Mouse (Mus musculus) kidney, postnatal 0 days (tissue): ENCODE measurements around the gene C1ql2. TPM values are rescaled to one million over a fixed set of nuclear protein-coding genes. Genes with fewer than 3 reads are reported as not detected.

Experiments
- ATAC-seq: fragments of 200-750 bp; cut with Nextera tagmentation; replicated peaks from 2 replicates; pipeline ENCODE4 v1.8.0; 2017; ENCODE audit warnings: low read depth, moderate number of reproducible peaks, moderate TSS enrichment, moderate library complexity; ENCODE audit not compliant: low FRiP score
- DNase-seq: peaks from one replicate; pipeline ENCODE4 v3.0.0-alpha.2; 2016; ENCODE audit warnings: low spot score
- H3K27ac ChIP-seq: fragments of 300-500 bp; sonication (generic); 2 replicates; pipeline ENCODE4 v1.5.1; 2014; ENCODE audit warnings: mild to moderate bottlenecking
- H3K27me3 ChIP-seq: fragments of 300-500 bp; sonication (generic); 2 replicates; pipeline ENCODE4 v1.6.1; 2014; ENCODE audit warnings: low read length, mixed read lengths; ENCODE audit not compliant: insufficient read depth
- H3K36me3 ChIP-seq: fragments of 300-500 bp; sonication (generic); 2 replicates; pipeline ENCODE4 v1.6.1; 2014; ENCODE audit warnings: low read length, mixed read lengths; ENCODE audit not compliant: insufficient read depth
- H3K4me1 ChIP-seq: fragments of 300-500 bp; sonication (generic); replicated peaks from 2 replicates; pipeline ENCODE4 v1.6.1; 2014; ENCODE audit warnings: antibody characterized with exemption, low read length, mixed read lengths; ENCODE audit not compliant: insufficient read depth
- H3K4me2 ChIP-seq: fragments of 300-500 bp; sonication (generic); 2 replicates; pipeline ENCODE4 v1.6.1; 2014; ENCODE audit warnings: mild to moderate bottlenecking, low read length, moderate library complexity, mixed read lengths
- H3K4me3 ChIP-seq: fragments of 300-500 bp; sonication (generic); replicated peaks from 2 replicates; pipeline ENCODE4 v1.5.1; 2014; ENCODE audit warnings: low read depth, low read length
- H3K9ac ChIP-seq: fragments of 300-500 bp; sonication (generic); 2 replicates; pipeline ENCODE4 v1.6.1; 2014; ENCODE audit warnings: low read depth, low read length
- H3K9me3 ChIP-seq: fragments of 300-500 bp; sonication (generic); replicated peaks from 2 replicates; pipeline ENCODE4 v1.6.1; 2016; ENCODE audit warnings: low read length, inconsistent platforms, mixed read lengths
- CTCF ChIP-seq: IDR thresholded peaks from 2 replicates; pipeline ENCODE4 v1.5.1; 2016; ENCODE audit warnings: antibody characterized with exemption, low read depth, mild to moderate bottlenecking, moderate library complexity
- WGBS: fragments of 180-500 bp; shearing (Covaris S2); extraction: QIAGEN DNeasy Blood & Tissue Kit; methylation state at CpG from one replicate; pipeline ENCODE4 v1.1.7; 2014; 5-methylcytosine and 5-hydroxymethylcytosine counted together
- polyA plus RNA-seq: library from polyadenylated mRNA; unstranded; fragments of >200 nt; fragmentation: Nextera tagmentation; extraction: Ambion mirVana; gene quantifications from 2 replicates; pipeline ENCODE4 v1.2.1, GENCODE M21; 2015

C1ql2 gene
- polyA plus RNA-seq, 1 experiment from 2014 or later, result 0.09 TPM

- Histone ChIP-seq H3K9ac (no peak overlapping the region), H3K27me3 (peaks cover 59% of the 10 kb centered on the region), H3K4me2 (peak overlapping the region; percentile 51), H3K4me1 (peaks cover 4% of the 10 kb centered on the region; the same call in 1 of the 2 replicates), H3K9me3 (no peaks in the 10 kb centered on the region), H3K4me3 (peak overlapping the region; percentile 21), H3K27ac (no peak overlapping the region), H3K36me3 (no peaks in the 10 kb centered on the region)
- peak; percentile 15; the same call in 1 of the 2 replicates for TF ChIP-seq CTCF
- DNase-seq (peak; percentile 40), ATAC-seq (no peak)
- WGBS, result under 1% methylated on average over 34 of the region's 34 CpGs
These were observed 2.0 kb downstream of the C1ql2 start for GRCm38 (mm10) chr1:120342371-120342821.

GRCm38 (mm10) chr1:120345001-120345400 is 4.6 kb downstream of the C1ql2 start:
- H3K27me3 ChIP-seq, result peaks cover 41% of the 10 kb centered on the region
- no peaks in the 10 kb centered on the region for H3K9me3 ChIP-seq
- no peaks in the 10 kb centered on the region for H3K36me3 ChIP-seq
- WGBS, result 22% methylated on average over 7 of the region's 7 CpGs
- H3K4me1 ChIP-seq, result peaks cover 4% of the 10 kb centered on the region; the same call in 1 of the 2 replicates
- no peak overlapping the region for H3K9ac ChIP-seq
- no peak for TF ChIP-seq CTCF
- H3K27ac ChIP-seq, result no peak overlapping the region
- ATAC-seq (no peak), DNase-seq (no peak)
- no peak overlapping the region for H3K4me3 ChIP-seq
- H3K4me2 ChIP-seq, result no peak overlapping the region

DNA sequence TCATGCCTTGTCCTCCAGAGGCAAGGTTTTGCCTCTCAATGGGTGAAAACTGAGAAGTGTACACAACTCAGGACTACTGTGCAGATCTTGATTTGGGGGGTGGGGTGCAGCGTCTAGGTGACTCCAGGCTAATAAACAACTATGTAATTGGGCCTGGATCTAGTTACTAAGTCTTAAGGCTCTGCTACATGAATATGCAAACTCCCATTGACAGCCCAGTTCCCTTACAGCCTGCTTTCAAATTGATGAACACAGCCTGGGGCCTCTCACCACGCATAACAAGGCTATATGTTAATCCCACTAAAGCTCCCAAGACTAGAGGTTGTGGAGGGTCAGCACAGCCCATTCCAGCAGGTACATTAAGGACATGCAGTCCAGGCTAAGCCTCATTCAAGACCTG is 14.0 kb downstream of the C1ql2 start:
- Histone ChIP-seq H3K4me2 (no peak overlapping the region), H3K9me3 (no peaks in the 10 kb centered on the region)
- 27% methylated on average over 2 of the region's 2 CpGs for WGBS

DNA sequence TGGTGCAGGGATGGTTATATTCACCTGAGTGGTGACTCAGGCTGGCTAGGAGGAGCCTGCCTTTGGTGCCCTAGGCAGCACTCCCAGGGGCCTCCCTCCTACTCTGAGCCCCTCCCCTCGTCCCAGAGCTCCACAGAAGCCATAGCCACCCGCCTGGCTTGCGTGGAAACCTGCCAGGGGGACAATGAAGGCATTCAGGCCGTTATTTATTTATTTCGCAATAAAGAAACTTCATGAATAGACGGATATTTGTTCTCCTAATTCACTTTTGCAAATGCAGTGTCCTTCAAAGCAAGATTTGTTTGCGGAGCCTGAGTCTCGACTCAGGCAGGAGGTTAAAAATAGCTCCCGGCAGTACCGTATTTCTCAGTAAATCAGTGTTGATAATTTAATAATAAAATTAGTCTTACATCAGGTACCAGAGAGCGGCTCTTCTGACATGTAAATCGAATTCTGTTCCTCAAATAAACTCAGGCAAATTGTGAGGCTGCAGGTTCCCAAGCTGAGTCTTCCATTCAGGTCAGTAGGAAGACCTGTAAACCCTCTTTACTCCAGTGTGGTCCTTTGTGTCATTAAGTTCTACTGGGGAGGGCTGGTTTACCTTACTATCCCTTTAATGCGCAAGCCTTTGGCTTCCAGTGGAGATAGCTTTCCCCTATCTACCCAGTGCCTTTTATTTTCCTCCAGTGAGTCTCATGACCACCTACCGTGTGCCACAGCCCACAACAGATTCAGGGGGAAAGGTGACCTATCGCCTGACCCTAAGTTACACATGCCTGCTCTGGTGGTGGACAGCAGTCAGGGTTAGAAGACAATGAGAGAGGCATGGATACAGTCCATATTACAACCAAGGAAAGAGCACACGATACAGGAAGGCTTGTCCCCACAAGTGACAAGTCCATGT is 17.2 kb downstream of the C1ql2 start:
- H3K9me3 ChIP-seq, result no peaks in the 10 kb centered on the region
- ATAC-seq (no peak), DNase-seq (peak; percentile 16)
- no peaks in the 10 kb centered on the region for H3K4me1 ChIP-seq
- TF ChIP-seq CTCF, result no peak
- no peaks in the 10 kb centered on the region for H3K36me3 ChIP-seq
- no peak overlapping the region for H3K27ac ChIP-seq
- peak overlapping the region; percentile 38 for H3K4me2 ChIP-seq
- WGBS, result 14% methylated on average over 16 of the region's 16 CpGs
- no peaks in the 10 kb centered on the region for H3K27me3 ChIP-seq
- H3K9ac ChIP-seq, result no peak overlapping the region
- H3K4me3 ChIP-seq, result no peak overlapping the region

More for the DNA sequence above, 14.0 kb downstream of the C1ql2 start:
- H3K27me3 ChIP-seq, result no peaks in the 10 kb centered on the region
- H3K27ac ChIP-seq, result no peak overlapping the region
- ATAC-seq (no peak), DNase-seq (no peak)
- H3K4me3 ChIP-seq, result no peak overlapping the region
- no peak overlapping the region for H3K9ac ChIP-seq
- H3K36me3 ChIP-seq, result no peaks in the 10 kb centered on the region
- TF ChIP-seq CTCF, result no peak
- no peaks in the 10 kb centered on the region for H3K4me1 ChIP-seq

- no peak for TF ChIP-seq CTCF
- H3K27me3 ChIP-seq, result no peaks in the 10 kb centered on the region
- no peak overlapping the region for H3K4me2 ChIP-seq
- ATAC-seq (no peak), DNase-seq (no peak)
- no peaks in the 10 kb centered on the region for H3K4me1 ChIP-seq
- no peaks in the 10 kb centered on the region for H3K36me3 ChIP-seq
- 65% methylated on average over 1 of the region's 1 CpGs for WGBS
- H3K9ac ChIP-seq, result no peak overlapping the region
- H3K9me3 ChIP-seq, result no peaks in the 10 kb centered on the region
- H3K27ac ChIP-seq, result no peak overlapping the region
- no peak overlapping the region for H3K4me3 ChIP-seq
These were observed 23.3 kb downstream of the C1ql2 start for GRCm38 (mm10) chr1:120363638-120364037.

DNA sequence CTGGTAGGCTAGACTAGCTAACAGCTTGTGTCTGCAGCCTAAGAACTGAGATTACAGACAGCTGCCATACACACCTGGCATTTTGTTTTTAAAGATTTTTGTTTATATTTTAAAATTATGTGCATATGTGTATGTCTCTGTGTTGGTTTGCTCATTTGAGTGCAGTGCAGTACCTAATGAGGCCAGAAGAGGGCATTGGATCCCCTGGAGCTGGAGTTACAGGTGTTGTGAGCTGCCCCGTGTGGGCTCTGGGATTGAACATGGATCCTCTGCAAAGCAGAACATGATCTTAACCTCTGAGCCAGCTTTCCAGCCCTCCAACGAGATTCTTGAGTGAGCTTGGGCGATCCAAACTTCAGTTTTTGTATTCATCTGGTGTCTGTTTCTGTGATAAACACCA is 27.8 kb downstream of the C1ql2 start:
- no peak overlapping the region for H3K27ac ChIP-seq

More for the DNA sequence above, 27.8 kb downstream of the C1ql2 start:
- 74% methylated on average over 3 of the region's 3 CpGs for WGBS
- DNase-seq, result no peak
- peak; percentile 29; the same call in 1 of the 2 replicates for TF ChIP-seq CTCF
- H3K4me1 ChIP-seq, result no peaks in the 10 kb centered on the region
- H3K9ac ChIP-seq, result no peak overlapping the region
- H3K4me3 ChIP-seq, result no peak overlapping the region
- no peaks in the 10 kb centered on the region for H3K9me3 ChIP-seq
- no peaks in the 10 kb centered on the region for H3K36me3 ChIP-seq
- no peak overlapping the region for H3K4me2 ChIP-seq
- no peak for ATAC-seq
- H3K27me3 ChIP-seq, result no peaks in the 10 kb centered on the region
